Comparison of ENCODE assay signal across 20 mouse cellular contexts in genomic region chr9:64395238-64395920, GRCm38 (mm10). TPM values are rescaled to one million over a fixed set of nuclear protein-coding genes. Genes with fewer than 3 reads are reported as not detected.
DNase-seq lines count a peak whose midpoint lies in the region; ATAC-seq lines count a peak whose summit lies in the region.
"Had no signal": no experiment of that assay in that cellular context is flagged by ENCODE, and none has a peak within 500 bp of the region (broad histone marks: within the 10 kb centered on the region; RNA-seq: fewer than 3 reads in every experiment).

No protein-coding gene starts in this region.

- no peak overlapping the region for H3K4me2 ChIP-seq in midbrain, embryonic 13.5 days (replicated peaks)
- no peak overlapping the region for H3K4me2 ChIP-seq in midbrain, embryonic 15.5 days
- H3K4me2 ChIP-seq: forebrain, embryonic 12.5 days; heart, embryonic 11.5 days; lung, embryonic 15.5 days had no signal

- H3K36me3 ChIP-seq in midbrain, embryonic 13.5 days = no peaks in the 10 kb centered on the region
- no peaks in the 10 kb centered on the region for H3K36me3 ChIP-seq in midbrain, embryonic 15.5 days (replicated peaks)
- H3K36me3 ChIP-seq: forebrain, embryonic 12.5 days; G1E; lung, embryonic 15.5 days had no signal

- H3K9me3 ChIP-seq in midbrain, embryonic 13.5 days = no peaks in the 10 kb centered on the region
- no peaks in the 10 kb centered on the region for H3K9me3 ChIP-seq in midbrain, embryonic 15.5 days
- H3K9me3 ChIP-seq: forebrain, embryonic 12.5 days; G1E; lung, embryonic 15.5 days had no signal

- H3K27ac ChIP-seq in midbrain, embryonic 13.5 days = peak overlapping the region; percentile 44; the same call in 1 of the 2 replicates
- no peak overlapping the region; the same call in 1 of the 2 replicates for H3K27ac ChIP-seq in midbrain, embryonic 15.5 days
- H3K27ac ChIP-seq: forebrain, embryonic 12.5 days; liver, embryonic 14.5 days; macrophage had no signal

- DNase-seq in adrenal gland, postnatal 36 days = peak; percentile 15 to 26
- DNase-seq in adrenal gland, postnatal 10 days = no peak
- DNase-seq in heart, adult 11 months = peak; percentile 82
- DNase-seq in heart, adult 9 months (ENCODE audit: low spot score in 2 of 2) = no peak
- peak; percentile 41 for DNase-seq in right cerebral cortex, postnatal 25 days
- DNase-seq in lung, postnatal 25 days (ENCODE audit: low spot score) = no peak
- DNase-seq: heart, postnatal 10 days; kidney, adult 2 months; kidney, postnatal 14 days; thymus, postnatal 25 days had no signal

- H3K9ac ChIP-seq in midbrain, embryonic 13.5 days (replicated peaks) = no peak overlapping the region
- no peak overlapping the region for H3K9ac ChIP-seq in midbrain, embryonic 15.5 days
- H3K9ac ChIP-seq: forebrain, embryonic 12.5 days; liver, embryonic 14.5 days; lung, embryonic 15.5 days had no signal

- H3K27me3 ChIP-seq in midbrain, embryonic 13.5 days = peaks cover 17% of the 10 kb centered on the region; the same call in 1 of the 2 replicates
- H3K27me3 ChIP-seq in midbrain, embryonic 15.5 days (replicated peaks) = no peaks in the 10 kb centered on the region; the same call in 1 of the 2 replicates

- peaks cover 34% of the 10 kb centered on the region for H3K4me1 ChIP-seq in midbrain, embryonic 13.5 days (replicated peaks)
- H3K4me1 ChIP-seq in midbrain, embryonic 15.5 days = peaks cover 33% of the 10 kb centered on the region

- no peak overlapping the region for H3K4me3 ChIP-seq in midbrain, embryonic 13.5 days (replicated peaks)
- H3K4me3 ChIP-seq in midbrain, embryonic 15.5 days = no peak overlapping the region
- H3K4me3 ChIP-seq: forebrain, embryonic 12.5 days; lung, embryonic 15.5 days had no signal

- 56% methylated on average over 7 of the region's 7 CpGs for WGBS in midbrain, embryonic 13.5 days
- WGBS in midbrain, embryonic 15.5 days = 47% methylated on average over 7 of the region's 7 CpGs

- no peak for ATAC-seq in midbrain, embryonic 13.5 days
- no peak for ATAC-seq in midbrain, embryonic 15.5 days (replicated peaks)
- ATAC-seq: inflammation-experienced regulatory T-cells, adult 6 months; midbrain, embryonic 16.5 days had no signal

RNA-seq across cellular contexts. Expression of gene Megf11, which starts 10.0 kb away (rescaled TPM):
- total RNA-seq in adrenal gland, postnatal 36 days (2021) = under 1 TPM; 0.36 to 0.79 TPM
- 1 to 10 TPM; 2.0 to 3.0 TPM for total RNA-seq in adrenal gland, postnatal 10 days (2021)
- 9.4 and 10.2 TPM in 2 replicates for polyA plus RNA-seq in midbrain, embryonic 13.5 days (2015; fragmentation: Nextera tagmentation; extraction: Ambion mirVana)
- 20.2 and 22.4 TPM in 2 replicates for polyA plus RNA-seq in midbrain, embryonic 15.5 days (2015; fragmentation: Nextera tagmentation; extraction: Ambion mirVana)
- polyA plus RNA-seq: macrophage had no signal

RNA-seq across cellular contexts. Expression of gene Dis3l, which starts 54.3 kb away (rescaled TPM):
- total RNA-seq in adrenal gland, postnatal 36 days (2021) = 10 to 100 TPM; 20.9 to 21.5 TPM
- total RNA-seq in adrenal gland, postnatal 10 days (2021) = 10 to 100 TPM; 17.3 to 17.4 TPM
- polyA plus RNA-seq in midbrain, embryonic 13.5 days (2015; fragmentation: Nextera tagmentation; extraction: Ambion mirVana) = 21.6 and 22.5 TPM in 2 replicates
- 22.8 and 25.5 TPM in 2 replicates for polyA plus RNA-seq in midbrain, embryonic 15.5 days (2015; fragmentation: Nextera tagmentation; extraction: Ambion mirVana)

Comparison
In these comparisons a context has a peak if more than half of its experiments do, and no peak if none do; other contexts are left out.
1. DNase-seq: peak in adrenal gland, postnatal 36 days (2 of 2), heart, adult 11 months (single experiment) and right cerebral cortex, postnatal 25 days (single experiment); none in adrenal gland, postnatal 10 days (single experiment), heart, adult 9 months (0 of 2) and lung, postnatal 25 days (single experiment).